Mouse (Mus musculus) hindbrain, embryonic 12.5 days (tissue): ENCODE data around the gene Rnf103. TPM values are rescaled to one million over a fixed set of nuclear protein-coding genes. Genes with fewer than 3 reads are reported as not detected.
"Not testable (repeated sequence)": the region's sequence is repeated elsewhere in the genome, so short reads cannot be mapped to it uniquely, and the experiment has no call there.

Source experiments
- ATAC-seq: fragments of 200-750 bp; cut with Nextera tagmentation; 2 replicates; pipeline ENCODE4 v1.8.0; 2017; ENCODE audit warnings: moderate TSS enrichment; ENCODE audit not compliant: low FRiP score
- H3K27ac ChIP-seq: fragments of 300-500 bp; sonication (generic); 2 replicates; pipeline ENCODE4 v1.5.1; 2016; ENCODE audit warnings: mild to moderate bottlenecking
- H3K27me3 ChIP-seq: fragments of 300-500 bp; sonication (generic); 2 replicates; pipeline ENCODE4 v1.6.1; 2016; ENCODE audit warnings: mild to moderate bottlenecking
- H3K36me3 ChIP-seq: fragments of 300-500 bp; sonication (generic); 2 replicates; pipeline ENCODE4 v1.6.1; 2016; ENCODE audit warnings: mild to moderate bottlenecking
- H3K4me1 ChIP-seq: fragments of 300-500 bp; sonication (generic); 2 replicates; pipeline ENCODE4 v1.6.1; 2016
- H3K4me2 ChIP-seq: fragments of 300-500 bp; sonication (generic); replicated peaks from 2 replicates; pipeline ENCODE4 v1.6.1; 2016; ENCODE audit warnings: mild to moderate bottlenecking
- H3K4me3 ChIP-seq: fragments of 300-500 bp; sonication (generic); 2 replicates; pipeline ENCODE4 v1.5.1; 2016; ENCODE audit warnings: mild to moderate bottlenecking
- H3K9ac ChIP-seq: fragments of 300-500 bp; sonication (generic); 2 replicates; pipeline ENCODE4 v1.6.1; 2016; ENCODE audit warnings: mild to moderate bottlenecking, moderate library complexity
- H3K9me3 ChIP-seq: fragments of 300-500 bp; sonication (generic); replicated peaks from 2 replicates; pipeline ENCODE4 v1.6.1; 2016; ENCODE audit warnings: mild to moderate bottlenecking
- WGBS: fragments of 180-500 bp; shearing (Covaris S2); methylation state at CpG from one replicate; pipeline ENCODE4 v1.1.7; 2016; 5-methylcytosine and 5-hydroxymethylcytosine counted together
- polyA plus RNA-seq: library from polyadenylated mRNA; unstranded; fragments of >200 nt; fragmentation: Nextera tagmentation; extraction: Ambion mirVana; gene quantifications from 2 replicates; pipeline ENCODE4 v1.2.1, GENCODE M21; 2016

The Rnf103 gene
- polyA plus RNA-seq: 27.9 and 29.0 TPM in 2 replicates

- H3K4me1 ChIP-seq: peaks cover 13% of the 10 kb centered on the region
- H3K4me2 ChIP-seq: peak within 1 kb of the TSS; percentile 71
- peaks cover 5% of the 10 kb centered on the region; the same call in 1 of the 2 replicates for H3K36me3 ChIP-seq
- H3K27me3 ChIP-seq: no peaks in the 10 kb centered on the region
- H3K9me3 ChIP-seq: no peaks in the 10 kb centered on the region
- peak within 1 kb of the TSS; percentile 88 for H3K4me3 ChIP-seq
- peak; percentile 99 for ATAC-seq
- peak within 1 kb of the TSS; percentile 98 for H3K27ac ChIP-seq
- whole genome bisulfite sequencing: under 1% methylated on average over 75 of the region's 79 CpGs
- H3K9ac ChIP-seq: peak within 1 kb of the TSS; percentile 97
Measured at GRCm38 (mm10) chr6:71493675-71494340, at the start of gene Rnf103. TSS of gene Rnf103 (plus strand) at chr6:71493894.

DNA sequence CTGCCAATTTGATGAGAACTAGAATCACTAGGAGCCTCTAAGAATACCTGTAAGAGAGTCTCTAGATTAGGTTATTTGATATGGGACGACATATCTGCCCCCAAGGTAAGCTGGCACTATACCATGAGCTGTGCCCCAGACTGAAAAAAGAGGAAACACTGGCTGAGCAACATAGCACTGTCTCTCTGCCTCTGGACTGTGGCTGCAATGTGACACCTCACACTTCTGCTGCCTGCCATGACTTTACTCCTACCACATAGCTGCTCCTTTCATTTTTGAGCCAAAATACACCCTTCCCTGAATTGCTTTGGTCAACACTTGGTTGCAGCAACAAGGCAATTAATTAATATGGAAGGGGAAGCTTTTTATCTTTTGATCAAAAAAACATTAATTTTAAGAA, 48.9 kb upstream of the Rnf103 start:
- no peak overlapping the region for H3K9ac ChIP-seq
- no peaks in the 10 kb centered on the region for H3K9me3 ChIP-seq
- no peak overlapping the region for H3K4me3 ChIP-seq
- 74% methylated on average over 1 of the region's 1 CpGs for WGBS
- H3K4me1 ChIP-seq: peaks cover 11% of the 10 kb centered on the region
- no peak overlapping the region for H3K4me2 ChIP-seq
- H3K27ac ChIP-seq: no peak overlapping the region
- ATAC-seq: no peak
- H3K36me3 ChIP-seq: no peaks in the 10 kb centered on the region
- no peaks in the 10 kb centered on the region for H3K27me3 ChIP-seq

GRCm38 (mm10) chr6:71445560-71445959, 48.1 kb upstream of the Rnf103 start:
- Histone ChIP-seq H3K4me3 (no peak overlapping the region), H3K9me3 (no peaks in the 10 kb centered on the region), H3K27me3 (no peaks in the 10 kb centered on the region), H3K27ac (no peak overlapping the region), H3K4me1 (peaks cover 11% of the 10 kb centered on the region), H3K9ac (no peak overlapping the region), H3K4me2 (no peak overlapping the region), H3K36me3 (no peaks in the 10 kb centered on the region)
- WGBS: 90% methylated on average over 6 of the region's 6 CpGs
- no peak for ATAC-seq

- no peak overlapping the region for H3K4me2 ChIP-seq
- no peak for ATAC-seq
- H3K4me3 ChIP-seq: no peak overlapping the region
- no peaks in the 10 kb centered on the region for H3K27me3 ChIP-seq
- H3K9me3 ChIP-seq: no peaks in the 10 kb centered on the region
- no peaks in the 10 kb centered on the region for H3K4me1 ChIP-seq
- no peaks in the 10 kb centered on the region for H3K36me3 ChIP-seq
- 80% methylated on average over 2 of the region's 2 CpGs for WGBS
- no peak overlapping the region for H3K9ac ChIP-seq
- no peak overlapping the region for H3K27ac ChIP-seq
Measured at GRCm38 (mm10) chr6:71452792-71453191, 40.9 kb upstream of the Rnf103 start.

GRCm38 (mm10) chr6:71453983-71454739, 39.5 kb upstream of the Rnf103 start:
- not testable (repeated sequence) for ATAC-seq, H3K9ac ChIP-seq, H3K27ac ChIP-seq, H3K4me2 ChIP-seq, H3K4me3 ChIP-seq, H3K4me1 ChIP-seq, H3K27me3 ChIP-seq, H3K36me3 ChIP-seq, H3K9me3 ChIP-seq

DNA sequence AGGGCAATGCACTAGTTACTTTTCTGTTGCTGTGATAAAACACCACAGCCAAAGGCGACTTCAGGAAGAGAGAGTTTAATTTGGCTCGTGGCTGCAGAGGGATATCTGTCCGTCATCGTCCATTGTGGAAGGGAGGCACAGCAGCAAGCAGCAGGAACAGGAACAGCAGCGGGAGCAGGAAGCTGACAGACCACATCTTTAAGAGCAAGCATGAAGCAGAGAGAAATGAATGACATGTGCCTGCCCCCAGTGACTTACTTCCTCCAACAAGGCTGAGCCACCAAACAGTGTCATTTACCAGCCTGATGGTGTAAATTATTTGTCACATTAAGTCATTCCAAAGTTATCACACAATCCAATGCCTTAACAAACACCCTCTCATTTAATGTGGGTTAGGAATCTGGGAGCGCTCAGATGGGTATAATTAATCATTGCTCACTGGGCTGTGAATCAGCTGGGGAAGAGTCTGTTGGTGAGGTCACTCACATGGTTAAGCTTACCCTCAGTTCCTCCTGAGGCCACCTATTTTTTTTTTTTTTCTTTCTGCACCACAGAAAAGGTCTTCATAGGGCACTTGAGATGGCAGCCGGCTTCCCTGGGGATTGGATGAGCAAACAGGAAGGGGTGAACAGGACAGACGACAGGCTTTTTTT, 35.6 kb upstream of the Rnf103 start:
- Histone ChIP-seq H3K4me1 (no peaks in the 10 kb centered on the region), H3K9ac (no peak overlapping the region), H3K4me2 (no peak overlapping the region), H3K9me3 (no peaks in the 10 kb centered on the region), H3K4me3 (no peak overlapping the region), H3K36me3 (no peaks in the 10 kb centered on the region), H3K27ac (no peak overlapping the region), H3K27me3 (no peaks in the 10 kb centered on the region)
- WGBS: 76% methylated on average over 8 of the region's 8 CpGs
- ATAC-seq: no peak

- no peaks in the 10 kb centered on the region for H3K9me3 ChIP-seq
- no peaks in the 10 kb centered on the region for H3K27me3 ChIP-seq
- H3K9ac ChIP-seq: no peak overlapping the region
- H3K27ac ChIP-seq: no peak overlapping the region
- H3K4me2 ChIP-seq: no peak overlapping the region
- WGBS: 72% methylated on average over 3 of the region's 3 CpGs
- ATAC-seq: no peak
- H3K36me3 ChIP-seq: no peaks in the 10 kb centered on the region
- no peak overlapping the region for H3K4me3 ChIP-seq
- no peaks in the 10 kb centered on the region for H3K4me1 ChIP-seq
Measured at GRCm38 (mm10) chr6:71465146-71465545, 28.5 kb upstream of the Rnf103 start.

DNA sequence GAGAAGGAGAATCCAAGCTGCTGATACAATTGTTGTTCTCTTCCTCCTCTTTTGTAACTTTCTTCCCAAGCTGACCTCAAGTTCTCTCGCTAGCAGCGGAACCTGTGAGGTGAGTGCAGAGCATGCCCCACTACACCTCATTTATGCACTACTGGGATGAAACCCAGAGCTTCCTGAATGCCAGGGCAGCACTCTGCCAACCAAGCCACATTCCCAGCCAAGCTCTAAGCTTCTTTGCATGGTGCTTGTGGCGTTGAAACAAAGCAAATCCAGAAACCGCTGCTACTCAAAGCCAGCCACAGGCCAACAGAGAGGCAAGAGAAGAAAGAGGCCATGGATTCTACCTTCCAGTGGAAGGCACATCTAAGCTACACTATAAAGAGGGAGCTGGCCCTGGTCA, 25.9 kb upstream of the Rnf103 start:
- no peaks in the 10 kb centered on the region for H3K4me1 ChIP-seq
- H3K4me3 ChIP-seq: no peak overlapping the region
- no peaks in the 10 kb centered on the region for H3K36me3 ChIP-seq
- no peaks in the 10 kb centered on the region for H3K27me3 ChIP-seq
- no peak overlapping the region for H3K4me2 ChIP-seq
- WGBS: 85% methylated on average over 4 of the region's 4 CpGs
- no peaks in the 10 kb centered on the region for H3K9me3 ChIP-seq
- H3K27ac ChIP-seq: no peak overlapping the region
- no peak for ATAC-seq
- no peak overlapping the region for H3K9ac ChIP-seq

GRCm38 (mm10) chr6:71469291-71469690, 24.4 kb upstream of the Rnf103 start:
- Histone ChIP-seq H3K27me3 (no peaks in the 10 kb centered on the region), H3K9ac (no peak overlapping the region), H3K36me3 (no peaks in the 10 kb centered on the region), H3K4me2 (no peak overlapping the region), H3K9me3 (no peaks in the 10 kb centered on the region), H3K4me3 (no peak overlapping the region), H3K27ac (no peak overlapping the region), H3K4me1 (no peaks in the 10 kb centered on the region)
- no peak for ATAC-seq
- 74% methylated on average over 3 of the region's 3 CpGs for WGBS

DNA sequence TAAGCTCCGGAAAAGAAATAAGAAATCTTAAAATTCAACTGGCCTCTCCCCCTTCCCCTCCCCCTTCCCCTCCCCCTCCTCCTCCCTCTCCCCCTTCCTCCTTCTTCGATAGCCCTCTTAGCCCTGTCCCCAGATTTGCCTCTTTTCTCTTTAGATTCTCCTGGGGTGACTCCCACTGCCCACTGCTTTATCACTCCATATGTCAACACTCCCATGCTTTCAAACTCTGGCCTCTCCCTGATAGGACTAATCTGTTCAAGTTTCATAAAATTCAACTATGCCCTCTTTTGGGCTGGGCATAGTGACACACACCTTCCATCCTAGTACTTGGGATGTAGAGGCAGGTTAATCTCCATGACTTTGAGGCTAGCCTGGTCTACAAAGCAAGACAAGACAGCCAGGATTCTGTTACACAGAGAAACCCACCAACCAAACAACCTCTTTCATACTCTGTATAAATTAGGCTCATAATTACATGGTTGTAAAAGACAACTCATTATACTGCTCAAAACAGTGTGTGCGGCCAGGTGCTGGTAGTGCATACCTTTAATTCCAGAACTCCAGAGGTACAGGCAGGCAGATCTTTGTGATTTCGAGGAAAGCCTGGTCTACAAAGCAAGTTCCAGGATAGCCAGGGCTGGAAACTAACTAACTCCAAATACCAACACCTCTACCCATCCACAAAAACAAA, 21.7 kb upstream of the Rnf103 start:
- no peak overlapping the region for H3K4me2 ChIP-seq

GRCm38 (mm10) chr6:71472786-71473185, 20.9 kb upstream of the Rnf103 start:
- no peaks in the 10 kb centered on the region for H3K9me3 ChIP-seq
- no peak overlapping the region for H3K4me3 ChIP-seq
- WGBS: 76% methylated on average over 1 of the region's 1 CpGs
- no peak overlapping the region for H3K4me2 ChIP-seq
- no peaks in the 10 kb centered on the region for H3K4me1 ChIP-seq
- H3K9ac ChIP-seq: no peak overlapping the region
- no peaks in the 10 kb centered on the region for H3K27me3 ChIP-seq
- ATAC-seq: no peak
- no peak overlapping the region for H3K27ac ChIP-seq
- no peaks in the 10 kb centered on the region for H3K36me3 ChIP-seq

More for the DNA sequence above, 21.7 kb upstream of the Rnf103 start:
- H3K27me3 ChIP-seq: no peaks in the 10 kb centered on the region
- H3K9me3 ChIP-seq: no peaks in the 10 kb centered on the region
- no peak overlapping the region for H3K9ac ChIP-seq
- WGBS: 84% methylated on average over 4 of the region's 4 CpGs
- no peaks in the 10 kb centered on the region for H3K36me3 ChIP-seq
- H3K27ac ChIP-seq: no peak overlapping the region
- H3K4me1 ChIP-seq: no peaks in the 10 kb centered on the region
- ATAC-seq: no peak
- H3K4me3 ChIP-seq: no peak overlapping the region

GRCm38 (mm10) chr6:71475604-71476003, 18.1 kb upstream of the Rnf103 start:
- Histone ChIP-seq H3K9me3 (no peaks in the 10 kb centered on the region), H3K4me2 (no peak overlapping the region), H3K4me3 (no peak overlapping the region), H3K27ac (no peak overlapping the region), H3K9ac (no peak overlapping the region), H3K36me3 (no peaks in the 10 kb centered on the region), H3K27me3 (no peaks in the 10 kb centered on the region), H3K4me1 (no peaks in the 10 kb centered on the region)
- no peak for ATAC-seq
- 87% methylated on average over 3 of the region's 3 CpGs for whole genome bisulfite sequencing
